Mouse (Mus musculus) T-cell, adult 2 months (primary cell): ENCODE data around the gene Ifih1.

ENCODE experiments used
- DNase-seq: peaks from one replicate; pipeline ENCODE4 v3.0.0; 2022; ENCODE audit warnings: low spot score

Ifih1 gene

GRCm38 (mm10) chr2:62549131-62549530 is 96.9 kb downstream of the Ifih1 start:
- DNase-seq: no peak

GRCm38 (mm10) chr2:62548104-62548503 is 98.0 kb downstream of the Ifih1 start:
- DNase-seq: no peak
